Mouse (Mus musculus) ES-Bruce4 (cell line): ENCODE results near the gene Gpc3. TPM values are rescaled to one million over a fixed set of nuclear protein-coding genes. Genes with fewer than 3 reads are reported as not detected.

ENCODE experiments used
- H3K27ac ChIP-seq: 2 replicates; pipeline ENCODE4 v1.5.1; 2012; ENCODE audit warnings: low read length, inconsistent platforms; ENCODE audit not compliant: insufficient read depth
- H3K27me3 ChIP-seq: 2 replicates; pipeline ENCODE4 v1.6.1; 2012; ENCODE audit warnings: mild to moderate bottlenecking, low read length, inconsistent platforms; ENCODE audit not compliant: control insufficient read depth, poor library complexity, insufficient read depth, severe bottlenecking
- H3K36me3 ChIP-seq: 2 replicates; pipeline ENCODE4 v1.6.1; 2012; ENCODE audit warnings: inconsistent platforms, mild to moderate bottlenecking, low read length, moderate library complexity; ENCODE audit not compliant: control insufficient read depth, poor library complexity, insufficient read depth, severe bottlenecking
- H3K4me1 ChIP-seq: one replicate; pipeline ENCODE4 v1.8.1; 2011; ENCODE audit warnings: low read length; ENCODE audit not compliant: control insufficient read depth, insufficient read depth
- H3K4me3 ChIP-seq: 2 replicates; pipeline ENCODE4 v1.5.1; 2011; ENCODE audit warnings: low read depth, mild to moderate bottlenecking, low read length
- H3K9ac ChIP-seq: 2 replicates; pipeline ENCODE4 v1.6.1; 2012; ENCODE audit warnings: low read depth, mild to moderate bottlenecking, inconsistent platforms; ENCODE audit not compliant: poor library complexity, severe bottlenecking
- H3K9me3 ChIP-seq: replicated peaks from 2 replicates; pipeline ENCODE4 v1.6.1; 2012; ENCODE audit warnings: mild to moderate bottlenecking, low read length, inconsistent platforms; ENCODE audit not compliant: control insufficient read depth, poor library complexity, insufficient read depth, severe bottlenecking
- CTCF ChIP-seq: IDR thresholded peaks from one replicate; pipeline ENCODE4 v1.8.1; 2011; ENCODE audit warnings: low read depth, low read length
- EP300 ChIP-seq: IDR thresholded peaks from 2 replicates; pipeline ENCODE4 v1.6.1; 2011; ENCODE audit warnings: low read depth, low read length; ENCODE audit not compliant: insufficient read depth
- POLR2A ChIP-seq: IDR thresholded peaks from one replicate; pipeline ENCODE4 v1.8.1; 2011; ENCODE audit warnings: low read length; ENCODE audit not compliant: insufficient read depth
- polyA plus RNA-seq: library from polyadenylated mRNA; stranded (reverse); fragments of >200 nt; gene quantifications from 2 replicates; pipeline ENCODE4 v1.2.4, GENCODE M21; 2011; ENCODE audit warnings: low read depth; ENCODE audit not compliant: missing spikeins, insufficient read depth, insufficient read length

Gpc3 gene
- polyA plus RNA-seq, 1 experiment = 83.5 TPM

DNA sequence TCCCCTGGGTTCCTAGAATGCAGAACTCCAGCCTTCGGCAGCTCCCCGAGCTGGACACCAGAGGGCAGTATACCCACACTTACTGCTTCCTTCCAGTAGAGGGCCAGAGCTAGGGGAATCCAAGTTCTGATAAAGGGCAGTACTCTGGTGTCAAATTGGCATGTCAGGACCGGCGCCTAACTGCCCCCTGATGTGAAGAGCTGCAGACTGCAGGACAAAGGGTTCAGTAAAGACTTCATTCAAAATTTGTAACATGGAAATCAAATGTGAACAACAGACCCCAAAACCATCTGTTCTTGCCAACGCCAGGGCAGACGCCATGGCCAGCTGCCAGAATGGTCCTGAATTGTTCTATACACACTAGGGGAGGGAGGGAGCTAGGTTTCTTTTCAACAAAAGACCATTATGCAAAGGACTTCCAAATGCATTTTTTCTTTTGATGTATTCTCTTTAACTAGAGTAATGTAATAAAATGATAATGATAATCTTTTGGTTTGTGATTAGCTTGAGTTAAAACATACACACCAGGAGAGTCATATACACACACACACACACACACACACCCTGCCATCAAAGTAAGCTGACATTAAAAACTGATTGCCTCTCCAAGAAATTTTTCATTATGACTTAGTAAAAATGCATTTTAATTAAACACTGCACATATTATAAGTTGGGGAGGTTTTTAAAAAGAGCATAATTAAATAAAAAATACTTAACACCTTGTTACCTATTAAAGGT lies 160.1 kb downstream of the Gpc3 start:
- TF ChIP-seq POLR2A = no peak
- TF ChIP-seq CTCF = peak; percentile 83
- H3K27me3 ChIP-seq = no peaks in the 10 kb centered on the region
- no peaks in the 10 kb centered on the region for H3K36me3 ChIP-seq
- H3K4me3 ChIP-seq = no peak overlapping the region
- no peak overlapping the region for H3K27ac ChIP-seq
- H3K9me3 ChIP-seq = no peaks in the 10 kb centered on the region
- H3K4me1 ChIP-seq = no peaks in the 10 kb centered on the region
- H3K9ac ChIP-seq = no peak overlapping the region

DNA sequence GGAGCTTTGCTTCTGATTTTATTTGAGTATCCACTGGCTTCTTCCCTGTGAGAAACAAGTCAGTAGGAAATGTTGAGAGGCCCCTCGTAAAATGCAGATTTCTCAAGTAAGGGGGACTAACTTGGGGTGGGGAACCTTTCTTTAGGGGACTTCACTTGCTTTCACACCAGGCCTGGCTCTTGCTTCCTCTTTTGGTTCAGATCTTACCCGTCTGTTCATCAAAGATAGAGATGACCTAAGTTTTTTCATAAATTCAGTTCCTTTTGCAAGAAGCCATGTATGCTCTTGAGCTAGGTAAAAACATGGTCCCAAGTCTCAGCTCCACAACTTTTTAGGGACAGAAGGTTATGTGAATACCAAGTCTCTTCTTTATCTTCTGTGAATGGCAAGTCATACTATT lies 164.6 kb downstream of the Gpc3 start:
- H3K9ac ChIP-seq = no peak overlapping the region
- no peak overlapping the region for H3K4me3 ChIP-seq
- no peaks in the 10 kb centered on the region for H3K4me1 ChIP-seq
- no peak overlapping the region for H3K27ac ChIP-seq
- no peaks in the 10 kb centered on the region for H3K36me3 ChIP-seq
- TF ChIP-seq EP300 (no peak), POLR2A (no peak), CTCF (no peak)
- H3K9me3 ChIP-seq = no peaks in the 10 kb centered on the region
- H3K27me3 ChIP-seq = no peaks in the 10 kb centered on the region

DNA sequence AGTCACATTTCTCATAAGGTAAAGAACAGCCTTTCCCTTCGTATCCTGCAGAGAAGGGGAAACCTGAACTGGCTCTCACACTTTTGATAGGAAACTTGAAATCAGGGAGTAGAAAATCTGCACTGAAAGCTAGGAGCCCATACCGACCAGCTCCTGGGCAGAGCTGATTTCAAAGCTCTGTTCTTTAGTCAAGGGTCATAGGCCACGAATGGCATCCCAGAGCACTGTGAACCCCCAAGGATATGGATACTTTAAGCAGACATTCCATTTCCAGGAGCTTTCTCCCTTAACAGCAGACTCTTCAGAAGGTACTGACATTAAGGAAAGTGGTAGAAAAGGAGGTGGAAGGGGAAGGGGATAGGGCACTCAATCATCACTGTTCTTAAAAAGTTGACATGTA lies 165.3 kb downstream of the Gpc3 start:
- H3K4me1 ChIP-seq = no peaks in the 10 kb centered on the region
- H3K9me3 ChIP-seq = no peaks in the 10 kb centered on the region
- no peak overlapping the region for H3K4me3 ChIP-seq
- H3K9ac ChIP-seq = no peak overlapping the region
- no peaks in the 10 kb centered on the region for H3K27me3 ChIP-seq
- TF ChIP-seq POLR2A (no peak), EP300 (no peak), CTCF (no peak)
- H3K27ac ChIP-seq = no peak overlapping the region
- H3K36me3 ChIP-seq = no peaks in the 10 kb centered on the region

DNA sequence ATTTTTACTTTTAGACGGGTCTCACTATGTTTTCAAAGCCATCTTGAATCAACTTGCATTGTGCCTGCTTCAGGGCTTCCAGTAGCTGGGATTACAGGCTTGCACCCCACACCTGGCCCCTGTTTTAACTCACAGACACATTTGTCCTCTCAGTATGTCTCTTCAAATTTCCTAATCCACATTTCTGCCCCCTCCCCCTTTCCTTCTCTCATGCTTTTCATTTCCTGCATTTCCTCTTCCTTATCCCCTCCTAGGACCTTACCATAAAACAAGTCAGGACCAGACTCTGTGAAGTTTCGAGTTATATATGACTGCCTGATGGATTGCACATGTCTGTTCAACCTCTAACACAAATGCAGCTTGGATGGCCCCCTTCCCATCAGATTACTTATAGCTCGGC lies 167.2 kb downstream of the Gpc3 start:
- no peak overlapping the region for H3K4me3 ChIP-seq
- no peak for TF ChIP-seq EP300
- no peak for TF ChIP-seq POLR2A
- TF ChIP-seq CTCF = no peak

GRCm38 (mm10) chrX:52444977-52445376 lies 168.8 kb downstream of the Gpc3 start:
- Histone ChIP-seq H3K4me3 (no peak overlapping the region), H3K4me1 (no peaks in the 10 kb centered on the region), H3K9me3 (no peaks in the 10 kb centered on the region), H3K27ac (no peak overlapping the region), H3K9ac (no peak overlapping the region), H3K36me3 (no peaks in the 10 kb centered on the region), H3K27me3 (no peaks in the 10 kb centered on the region)
- TF ChIP-seq CTCF (no peak), POLR2A (no peak), EP300 (no peak)

More for the DNA sequence above, 167.2 kb downstream of the Gpc3 start:
- Histone ChIP-seq H3K4me1 (no peaks in the 10 kb centered on the region), H3K9ac (no peak overlapping the region), H3K27ac (no peak overlapping the region), H3K9me3 (no peaks in the 10 kb centered on the region), H3K27me3 (no peaks in the 10 kb centered on the region), H3K36me3 (no peaks in the 10 kb centered on the region)

DNA sequence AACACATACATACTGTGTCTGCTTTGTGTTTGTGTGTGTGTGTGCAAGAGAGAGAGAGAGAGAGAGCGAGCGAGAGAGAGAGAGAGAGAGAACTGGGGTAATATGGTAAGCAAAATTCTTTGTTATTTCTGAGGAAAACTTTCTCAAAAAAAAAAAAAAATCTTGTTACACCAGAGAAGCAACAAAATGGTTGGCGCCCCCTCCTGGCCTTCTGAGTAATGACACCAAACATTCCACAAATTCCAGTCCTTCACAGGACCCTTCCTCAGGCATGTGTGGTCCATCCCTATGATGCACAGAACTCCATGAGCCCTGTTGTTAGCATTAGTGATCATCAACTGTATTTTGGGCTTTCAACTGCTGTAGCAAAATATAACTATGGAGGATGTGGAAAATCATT lies 172.0 kb downstream of the Gpc3 start:
- Histone ChIP-seq H3K4me3 (no peak overlapping the region), H3K9me3 (no peaks in the 10 kb centered on the region), H3K9ac (no peak overlapping the region), H3K27me3 (no peaks in the 10 kb centered on the region), H3K4me1 (no peaks in the 10 kb centered on the region), H3K36me3 (no peaks in the 10 kb centered on the region), H3K27ac (no peak overlapping the region)
- TF ChIP-seq POLR2A (no peak), EP300 (no peak), CTCF (no peak)
